Mouse (Mus musculus) forebrain, embryonic 13.5 days (tissue): ENCODE measurements around the gene Rab5c. TPM values are rescaled to one million over a fixed set of nuclear protein-coding genes. Genes with fewer than 3 reads are reported as not detected.
A peak's percentile ranks its signal among the peaks of the same experiment; 100 is the strongest.

Experiments
- ATAC-seq: fragments of 200-750 bp; cut with Nextera tagmentation; 2 replicates; pipeline ENCODE4 v1.8.0; 2017
- H3K27ac ChIP-seq: fragments of 300-500 bp; sonication (generic); 2 replicates; pipeline ENCODE4 v1.5.1; 2015; ENCODE audit warnings: inconsistent platforms, mild to moderate bottlenecking, moderate library complexity
- H3K27me3 ChIP-seq: fragments of 300-500 bp; sonication (generic); 2 replicates; pipeline ENCODE4 v1.6.1; 2015; ENCODE audit warnings: mild to moderate bottlenecking, inconsistent platforms
- H3K36me3 ChIP-seq: fragments of 300-500 bp; sonication (generic); 2 replicates; pipeline ENCODE4 v1.6.1; 2015; ENCODE audit warnings: mild to moderate bottlenecking, inconsistent platforms; ENCODE audit not compliant: poor library complexity, severe bottlenecking
- H3K4me1 ChIP-seq: fragments of 300-500 bp; sonication (generic); 2 replicates; pipeline ENCODE4 v1.6.1; 2015; ENCODE audit warnings: inconsistent platforms
- H3K4me2 ChIP-seq: fragments of 300-500 bp; sonication (generic); 2 replicates; pipeline ENCODE4 v1.6.1; 2015; ENCODE audit warnings: inconsistent platforms, mild to moderate bottlenecking, moderate library complexity
- H3K4me3 ChIP-seq: fragments of 300-500 bp; sonication (generic); 2 replicates; pipeline ENCODE4 v1.5.1; 2015; ENCODE audit warnings: mild to moderate bottlenecking, inconsistent platforms
- H3K9ac ChIP-seq: fragments of 300-500 bp; sonication (generic); 2 replicates; pipeline ENCODE4 v1.6.1; 2015; ENCODE audit warnings: mild to moderate bottlenecking, inconsistent platforms
- H3K9me3 ChIP-seq: fragments of 300-500 bp; sonication (generic); replicated peaks from 2 replicates; pipeline ENCODE4 v1.6.1; 2016; ENCODE audit warnings: inconsistent platforms
- WGBS: fragments of 180-500 bp; shearing (Covaris S2); methylation state at CpG from one replicate; pipeline ENCODE4 v1.1.7; 2015; 5-methylcytosine and 5-hydroxymethylcytosine counted together
- polyA plus RNA-seq: library from polyadenylated mRNA; unstranded; fragments of >200 nt; fragmentation: Nextera tagmentation; extraction: Ambion mirVana; gene quantifications from 2 replicates; pipeline ENCODE4 v1.2.1, GENCODE M21; 2015

Rab5c gene
- polyA plus RNA-seq, 1 experiment from 2014 or later, result 22.7 TPM

- 61% methylated on average over 7 of the region's 7 CpGs for WGBS
- Histone ChIP-seq H3K9me3 (no peaks in the 10 kb centered on the region), H3K9ac (no peak within 1 kb of the TSS), H3K4me2 (no peak within 1 kb of the TSS), H3K27ac (no peak within 1 kb of the TSS), H3K27me3 (0 out of 2 replicates have a peak, but pooled peaks cover 4% of the 10 kb centered on the region), H3K36me3 (peaks cover 48% of the 10 kb centered on the region), H3K4me3 (no peak within 1 kb of the TSS), H3K4me1 (peaks cover 7% of the 10 kb centered on the region; the same call in 1 of the 2 replicates)
- no peak for ATAC-seq
Observed at GRCm38 (mm10) chr11:100703851-100704531, 34.0 kb downstream of the Rab5c start, which contains the start of gene Dhx58. Gene Dhx58, minus strand, starts transcription at chr11:100704271.

- ATAC-seq, result no peak
- 77% methylated on average over 11 of the region's 11 CpGs for WGBS
- Histone ChIP-seq H3K4me1 (peaks cover 7% of the 10 kb centered on the region; the same call in 1 of the 2 replicates), H3K4me3 (no peak overlapping the region), H3K4me2 (no peak overlapping the region), H3K27me3 (0 out of 2 replicates have a peak, but pooled peaks cover 4% of the 10 kb centered on the region), H3K9ac (no peak overlapping the region), H3K36me3 (peaks cover 42% of the 10 kb centered on the region), H3K9me3 (no peaks in the 10 kb centered on the region), H3K27ac (no peak overlapping the region)
Observed at GRCm38 (mm10) chr11:100703366-100703765, 34.6 kb downstream of the Rab5c start.

- H3K36me3 ChIP-seq, result peaks cover 37% of the 10 kb centered on the region
- ATAC-seq, result 0 out of 2 replicates have a peak, but pooled peaks have one; percentile 4
- WGBS, result 46% methylated on average over 7 of the region's 7 CpGs
Observed at GRCm38 (mm10) chr11:100702906-100703305, 35.1 kb downstream of the Rab5c start.

GRCm38 (mm10) chr11:100702081-100702851, 35.7 kb downstream of the Rab5c start:
- Histone ChIP-seq H3K4me2 (peak overlapping the region; percentile 28), H3K27me3 (0 out of 2 replicates have a peak, but pooled peaks cover 4% of the 10 kb centered on the region), H3K36me3 (peaks cover 31% of the 10 kb centered on the region), H3K4me3 (no peak overlapping the region; the same call in 1 of the 2 replicates), H3K4me1 (peaks cover 7% of the 10 kb centered on the region; the same call in 1 of the 2 replicates), H3K9me3 (no peaks in the 10 kb centered on the region), H3K27ac (no peak overlapping the region), H3K9ac (no peak overlapping the region)
- WGBS, result 36% methylated on average over 19 of the region's 19 CpGs
- peak; percentile 27; the same call in 1 of the 2 replicates for ATAC-seq

More at GRCm38 (mm10) chr11:100702906-100703305, 35.1 kb downstream of the Rab5c start:
- H3K4me2 ChIP-seq, result peak overlapping the region; percentile 28
- H3K27ac ChIP-seq, result no peak overlapping the region
- H3K9ac ChIP-seq, result no peak overlapping the region
- H3K4me1 ChIP-seq, result peaks cover 7% of the 10 kb centered on the region; the same call in 1 of the 2 replicates
- no peaks in the 10 kb centered on the region for H3K9me3 ChIP-seq
- 0 out of 2 replicates have a peak, but pooled peaks cover 4% of the 10 kb centered on the region for H3K27me3 ChIP-seq
- no peak overlapping the region; the same call in 1 of the 2 replicates for H3K4me3 ChIP-seq

- peak overlapping the region; percentile 9; the same call in 1 of the 2 replicates for H3K4me3 ChIP-seq
- WGBS, result 3% methylated on average over 14 of the region's 14 CpGs
Observed at GRCm38 (mm10) chr11:100701301-100701700, 36.7 kb downstream of the Rab5c start.

GRCm38 (mm10) chr11:100700710-100701109, 37.3 kb downstream of the Rab5c start:
- H3K4me2 ChIP-seq, result peak overlapping the region; percentile 43; the same call in 1 of the 2 replicates
- no peak overlapping the region for H3K27ac ChIP-seq
- 0 out of 2 replicates have a peak, but pooled peaks cover 4% of the 10 kb centered on the region for H3K27me3 ChIP-seq
- H3K4me3 ChIP-seq, result no peak overlapping the region
- peaks cover 7% of the 10 kb centered on the region; the same call in 1 of the 2 replicates for H3K4me1 ChIP-seq
- H3K9me3 ChIP-seq, result no peaks in the 10 kb centered on the region
- peaks cover 15% of the 10 kb centered on the region for H3K36me3 ChIP-seq
- 78% methylated on average over 3 of the region's 3 CpGs for WGBS
- no peak overlapping the region for H3K9ac ChIP-seq
- ATAC-seq, result no peak

More at GRCm38 (mm10) chr11:100701301-100701700, 36.7 kb downstream of the Rab5c start:
- Histone ChIP-seq H3K4me2 (peak overlapping the region; percentile 43), H3K9me3 (no peaks in the 10 kb centered on the region), H3K36me3 (peaks cover 21% of the 10 kb centered on the region), H3K27ac (no peak overlapping the region), H3K4me1 (peaks cover 7% of the 10 kb centered on the region; the same call in 1 of the 2 replicates), H3K27me3 (0 out of 2 replicates have a peak, but pooled peaks cover 4% of the 10 kb centered on the region), H3K9ac (no peak overlapping the region)
- ATAC-seq, result no peak

GRCm38 (mm10) chr11:100697921-100698320, 40.1 kb downstream of the Rab5c start:
- no peak overlapping the region for H3K4me2 ChIP-seq
- ATAC-seq, result no peak
- 78% methylated on average over 7 of the region's 7 CpGs for WGBS
- H3K27me3 ChIP-seq, result peaks cover 8% of the 10 kb centered on the region
- H3K27ac ChIP-seq, result no peak overlapping the region
- H3K4me3 ChIP-seq, result no peak overlapping the region
- peaks cover 7% of the 10 kb centered on the region; the same call in 1 of the 2 replicates for H3K4me1 ChIP-seq
- no peaks in the 10 kb centered on the region for H3K36me3 ChIP-seq
- H3K9ac ChIP-seq, result no peak overlapping the region
- H3K9me3 ChIP-seq, result no peaks in the 10 kb centered on the region

GRCm38 (mm10) chr11:100694926-100695325, 43.1 kb downstream of the Rab5c start:
- 36% methylated on average over 5 of the region's 5 CpGs for WGBS
- Histone ChIP-seq H3K4me1 (peaks cover 10% of the 10 kb centered on the region), H3K36me3 (no peaks in the 10 kb centered on the region), H3K27me3 (peaks cover 31% of the 10 kb centered on the region), H3K4me3 (no peak overlapping the region), H3K9ac (no peak overlapping the region), H3K27ac (no peak overlapping the region), H3K4me2 (no peak overlapping the region), H3K9me3 (no peaks in the 10 kb centered on the region)
- ATAC-seq, result no peak

- no peak for ATAC-seq
- Histone ChIP-seq H3K36me3 (no peaks in the 10 kb centered on the region), H3K27ac (no peak overlapping the region), H3K27me3 (peaks cover 31% of the 10 kb centered on the region), H3K9me3 (no peaks in the 10 kb centered on the region), H3K9ac (no peak overlapping the region), H3K4me2 (no peak overlapping the region), H3K4me3 (no peak overlapping the region), H3K4me1 (peaks cover 10% of the 10 kb centered on the region)
- WGBS, result 38% methylated on average over 5 of the region's 5 CpGs
Observed at GRCm38 (mm10) chr11:100693154-100693553, 44.9 kb downstream of the Rab5c start.

- 2% methylated on average over 23 of the region's 23 CpGs for WGBS
- Histone ChIP-seq H3K4me3 (peak within 1 kb of the TSS; percentile 27), H3K36me3 (no peaks in the 10 kb centered on the region), H3K4me2 (peak within 1 kb of the TSS; percentile 56), H3K9ac (peak within 1 kb of the TSS; percentile 43), H3K9me3 (no peaks in the 10 kb centered on the region), H3K27me3 (peaks cover 31% of the 10 kb centered on the region), H3K4me1 (peaks cover 10% of the 10 kb centered on the region), H3K27ac (no peak within 1 kb of the TSS)
- no peak for ATAC-seq
Observed at GRCm38 (mm10) chr11:100692164-100692616, 45.8 kb downstream of the Rab5c start, which contains the start of gene Zfp385c. Gene Zfp385c, minus strand, starts transcription at chr11:100692455.

- Histone ChIP-seq H3K27me3 (peaks cover 31% of the 10 kb centered on the region), H3K4me1 (peaks cover 10% of the 10 kb centered on the region), H3K9ac (no peak overlapping the region), H3K36me3 (no peaks in the 10 kb centered on the region), H3K9me3 (no peaks in the 10 kb centered on the region), H3K4me3 (no peak overlapping the region), H3K27ac (no peak overlapping the region), H3K4me2 (no peak overlapping the region)
- 74% methylated on average over 7 of the region's 7 CpGs for WGBS
- ATAC-seq, result no peak
Observed at GRCm38 (mm10) chr11:100690389-100690788, 47.6 kb downstream of the Rab5c start.
